Mouse (Mus musculus) 3T3-L1 (cell line): Measurements from ENCODE around the gene Zmynd11.

Experiments used
- DNase-seq: peaks from one replicate; pipeline ENCODE4 v3.0.0-alpha.2; 2015; ENCODE audit warnings: low read depth, low spot score

Gene Zmynd11

DNA sequence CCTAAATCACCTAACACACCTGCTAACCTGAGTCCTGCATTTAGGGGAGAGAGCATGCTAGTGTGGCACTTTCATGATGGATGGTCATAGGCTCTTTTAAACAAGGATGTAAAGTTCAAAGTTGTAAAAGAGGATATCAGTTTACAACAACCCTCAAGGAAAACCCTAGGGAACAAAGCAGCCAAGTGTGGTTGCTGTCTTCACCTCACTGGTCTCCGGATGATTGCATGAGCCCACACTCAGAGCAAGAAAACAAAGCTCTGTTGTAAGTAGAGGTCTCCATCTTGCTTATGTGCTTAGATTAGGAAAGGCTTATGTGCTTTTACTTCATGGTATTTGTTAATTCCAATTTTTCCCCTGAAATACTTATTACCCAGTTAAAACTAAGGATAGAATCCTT is 104.4 kb downstream of the Zmynd11 start:
- DNase-seq: peak; percentile 70

DNA sequence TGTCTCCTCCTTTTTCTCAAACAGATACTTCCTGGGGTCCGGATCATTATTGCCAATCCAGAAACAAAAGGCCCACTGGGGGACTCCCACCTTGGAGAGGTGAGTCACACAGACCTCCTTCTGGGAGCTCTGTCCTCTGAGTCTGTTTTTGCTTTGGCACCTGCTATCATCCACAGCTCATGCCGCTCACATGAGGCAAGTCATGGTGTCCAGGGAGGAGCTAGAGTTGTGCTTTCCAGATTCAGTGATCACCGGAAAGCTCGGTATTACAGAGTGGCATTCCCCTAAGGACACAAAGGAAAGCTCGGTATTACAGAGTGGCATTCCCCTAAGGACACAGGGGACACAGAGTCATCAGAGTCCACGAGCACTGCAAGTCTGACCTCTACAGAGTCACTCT is 108.5 kb downstream of the Zmynd11 start:
- no peak for DNase-seq

DNA sequence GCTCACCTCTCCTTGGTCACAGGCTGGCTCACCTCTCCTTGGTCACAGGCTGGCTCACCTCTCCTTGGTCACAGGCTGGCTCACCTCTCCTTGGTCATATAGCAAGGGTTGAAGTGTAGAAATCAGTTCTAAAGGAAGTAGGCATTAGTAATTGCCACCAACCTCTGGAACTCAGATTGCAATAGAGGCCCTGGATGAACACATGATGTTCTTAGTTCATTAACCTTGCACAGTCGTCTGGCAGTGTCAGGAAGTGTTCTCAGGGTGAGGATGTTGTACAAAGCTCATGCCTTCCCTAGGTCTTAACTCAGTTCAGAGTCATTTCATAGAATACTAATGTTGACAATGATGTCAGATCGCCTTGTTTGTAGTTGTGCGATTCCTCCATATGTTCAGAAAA is 112.1 kb downstream of the Zmynd11 start:
- DNase-seq: no peak

DNA sequence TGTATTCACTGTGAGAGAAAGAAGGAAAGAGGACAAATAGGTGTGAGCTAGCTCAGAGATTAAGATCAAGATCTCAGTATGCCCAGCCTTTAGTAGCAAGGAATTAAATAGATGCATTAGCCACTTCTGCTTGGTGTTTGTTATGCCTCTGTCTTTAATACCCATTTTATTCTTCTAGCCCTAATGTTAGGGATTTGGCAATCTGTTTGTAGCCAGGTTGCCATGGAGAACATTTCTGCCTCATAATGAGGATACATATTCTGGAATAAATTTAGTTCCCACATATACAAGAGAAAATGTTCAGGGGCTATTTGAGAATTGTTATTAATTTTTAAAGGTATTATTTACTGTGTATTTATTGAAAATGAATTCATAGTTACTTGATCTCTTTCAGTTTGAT is 114.5 kb downstream of the Zmynd11 start:
- no peak for DNase-seq

DNA sequence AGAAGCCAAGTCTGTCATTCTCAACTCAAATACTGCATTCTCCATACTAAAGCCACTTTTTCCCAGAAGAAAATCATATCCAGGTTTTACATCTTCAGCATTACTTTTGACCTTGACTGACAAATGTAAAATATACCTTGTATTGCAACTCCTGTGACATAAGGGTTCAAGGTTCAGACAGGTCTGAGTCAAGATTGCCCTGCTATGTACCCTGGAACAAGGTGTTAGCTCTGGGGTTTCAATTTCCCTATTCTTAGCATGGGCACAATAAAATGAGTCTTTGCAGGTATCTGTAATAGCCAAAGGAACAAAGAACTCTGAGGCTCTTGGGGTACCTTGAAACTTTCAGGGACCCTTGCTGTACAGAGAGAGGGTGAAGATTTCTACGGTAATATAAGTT is 115.2 kb downstream of the Zmynd11 start:
- DNase-seq: no peak

DNA sequence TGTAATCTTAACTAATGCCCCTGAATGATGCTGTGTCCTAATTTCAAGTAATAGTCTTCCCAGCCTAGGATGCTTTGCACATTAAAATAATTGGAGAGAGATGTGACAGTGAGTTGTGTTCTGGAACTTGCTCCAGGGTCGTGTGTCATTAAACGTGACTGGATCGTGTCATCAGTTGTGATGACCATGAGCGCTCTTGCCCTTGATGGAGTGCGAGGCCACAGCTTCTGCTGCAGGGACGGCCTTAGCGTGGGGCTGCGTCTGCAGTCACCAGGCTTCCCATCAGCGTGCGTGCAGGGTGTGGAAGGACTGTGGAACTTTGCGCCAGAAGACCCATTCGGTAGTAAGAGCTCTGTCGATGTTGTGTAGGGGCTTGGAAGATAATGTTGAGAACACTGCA is 116.4 kb downstream of the Zmynd11 start:
- DNase-seq: no peak

DNA sequence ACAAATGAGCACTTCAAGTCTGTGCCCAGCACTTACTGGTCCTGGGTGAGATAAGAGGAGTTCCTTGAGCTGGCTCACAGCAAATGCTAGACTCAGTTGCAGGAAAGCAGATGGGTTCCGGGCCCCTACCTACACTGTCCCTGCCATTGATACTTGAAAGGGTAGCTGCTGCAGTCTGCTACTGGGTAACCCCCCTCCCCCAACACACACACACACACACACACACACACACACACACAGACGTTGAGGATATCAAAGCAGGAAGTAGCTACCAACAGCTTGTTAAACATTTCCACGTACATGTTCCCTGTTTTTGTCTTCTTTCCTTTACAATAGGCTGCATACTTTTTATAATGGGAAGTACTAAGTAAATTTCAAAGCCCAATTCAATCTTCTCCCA is 127.2 kb downstream of the Zmynd11 start:
- no peak for DNase-seq

DNA sequence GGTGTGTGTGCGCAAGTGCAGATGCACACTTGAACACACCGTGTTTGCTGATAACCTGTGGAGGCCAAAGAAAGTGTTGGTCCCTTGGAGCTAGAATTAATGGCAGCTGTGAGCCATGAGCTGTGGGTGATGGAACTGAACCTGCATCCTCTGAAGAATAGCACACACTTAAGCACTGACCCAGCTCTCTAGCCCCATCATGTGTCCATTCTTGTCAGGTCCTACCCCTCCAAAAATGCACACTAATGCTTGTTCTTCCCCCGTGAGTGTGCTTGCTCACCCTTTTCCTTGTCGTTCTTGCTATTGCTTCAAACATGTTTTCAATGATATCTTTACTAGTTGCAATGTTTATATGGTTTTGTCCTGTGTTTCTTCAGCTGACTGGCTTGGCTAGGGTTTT is 128.6 kb downstream of the Zmynd11 start:
- DNase-seq: peak; percentile 66

DNA sequence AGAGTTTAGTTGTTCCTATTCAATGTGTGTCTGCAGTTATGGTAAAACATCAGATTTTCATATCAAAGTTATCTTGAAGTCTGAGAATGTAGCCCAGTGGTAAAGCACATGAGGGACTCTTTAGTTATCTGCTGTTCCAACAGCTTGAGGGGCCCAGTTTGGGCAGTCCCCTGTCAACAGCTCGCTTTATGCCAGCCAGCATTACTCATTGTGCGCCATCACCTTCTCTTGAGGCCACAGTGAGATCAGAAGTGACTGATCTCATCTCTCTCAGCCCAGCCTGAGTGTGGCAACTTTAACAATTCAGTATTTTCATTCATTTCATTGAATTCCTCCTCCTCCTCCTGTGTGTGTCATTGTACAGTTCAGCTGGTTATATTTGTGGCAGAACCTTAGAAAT is 129.2 kb downstream of the Zmynd11 start:
- peak; percentile 32 for DNase-seq
